Mouse (Mus musculus) mouse trophoblast stem cell (cell line): ENCODE results near the gene Lmbrd1.
"Not testable (repeated sequence)": the region's sequence is repeated elsewhere in the genome, so short reads cannot be mapped to it uniquely, and the experiment has no call there.

Source experiments
- in situ Hi-C, 2 experiments: fragments of 300-500 bp; cut with MseI, MboI; formaldehyde crosslinking; loops; 2 replicates in 1 of 2; 3 replicates in 1 of 2; pipeline ENCODE4 v1.15.1; 2025

The Lmbrd1 gene

DNA sequence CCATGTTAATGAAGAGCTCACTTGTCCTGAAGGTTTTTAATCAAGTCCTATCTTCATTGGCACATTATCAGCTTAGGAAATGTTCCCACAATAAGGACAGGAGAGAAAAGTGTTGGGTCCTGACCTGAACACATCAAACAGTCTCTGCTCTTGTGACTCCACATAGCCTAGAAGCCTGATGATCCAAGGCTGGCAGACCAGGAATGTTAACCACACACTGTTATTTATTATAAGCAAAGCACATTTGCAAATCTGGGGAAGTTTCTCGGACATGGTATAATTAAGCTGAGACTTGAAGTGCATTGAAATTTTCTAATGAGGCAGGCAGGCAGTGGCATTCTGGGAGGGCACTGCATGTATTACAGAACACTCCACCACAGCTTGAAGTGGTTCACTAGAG lies 41.8 kb downstream of the Lmbrd1 start:
- in situ Hi-C loops = no loop called here

DNA sequence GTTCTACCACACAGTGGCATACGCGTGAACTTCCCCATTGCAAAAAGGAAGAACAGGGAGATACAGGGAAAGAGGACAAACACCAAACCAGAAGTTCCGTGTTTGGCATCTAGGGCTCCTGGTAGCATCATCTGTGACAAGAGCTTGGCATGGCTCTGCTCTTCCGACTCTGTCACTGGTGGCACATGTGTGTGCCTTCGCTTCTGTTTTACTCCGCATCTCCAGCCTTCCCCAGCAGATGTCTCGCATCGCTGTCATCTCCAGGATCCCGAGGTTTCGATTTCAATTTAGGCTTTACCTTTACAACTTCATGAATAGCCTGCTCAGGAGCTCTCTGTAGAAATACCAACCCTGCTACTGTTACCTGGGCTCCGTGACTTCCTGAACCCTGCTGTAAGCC lies 51.4 kb downstream of the Lmbrd1 start:
- in situ Hi-C loops = no loop called here

DNA sequence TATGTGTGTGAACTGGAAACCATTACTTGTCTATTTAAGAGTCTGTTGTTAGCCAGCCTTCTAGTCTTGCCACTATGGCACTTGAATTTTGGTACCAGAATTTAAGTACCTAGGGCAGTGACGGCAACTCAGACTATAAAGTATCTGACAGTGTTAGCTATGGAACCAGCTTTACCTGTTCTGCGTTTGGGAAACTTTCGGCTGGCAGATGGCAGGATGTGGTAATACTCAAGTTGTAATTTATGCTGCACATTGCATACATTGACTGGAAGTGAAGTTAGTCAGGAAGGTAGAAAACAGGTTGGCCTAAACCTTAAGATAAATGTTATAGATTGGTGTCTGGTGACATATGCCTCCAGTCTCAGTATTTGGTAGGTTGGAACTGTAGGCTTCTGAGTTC lies 53.9 kb downstream of the Lmbrd1 start:
- in situ Hi-C loops = no loop called here

DNA sequence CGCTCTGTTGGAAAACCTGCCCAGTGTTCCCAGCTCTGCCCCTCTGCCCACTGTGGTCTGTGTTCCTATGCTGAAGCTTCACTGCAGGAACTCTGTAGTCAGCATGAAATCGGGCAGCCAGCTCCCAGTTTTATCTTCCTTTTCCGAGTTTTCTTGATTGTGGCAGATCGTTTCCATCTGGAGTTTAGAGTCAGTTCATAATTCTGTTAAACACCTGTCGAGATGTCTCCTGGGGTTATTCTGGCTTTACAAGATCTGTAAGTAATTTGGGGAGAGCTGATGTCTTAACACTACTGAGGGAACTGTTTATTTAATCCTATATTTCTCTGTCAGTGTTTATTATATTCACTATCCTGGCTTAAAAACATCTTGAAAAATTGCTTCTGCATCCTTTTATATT lies 56.4 kb downstream of the Lmbrd1 start:
- in situ Hi-C loops = no loop called here

DNA sequence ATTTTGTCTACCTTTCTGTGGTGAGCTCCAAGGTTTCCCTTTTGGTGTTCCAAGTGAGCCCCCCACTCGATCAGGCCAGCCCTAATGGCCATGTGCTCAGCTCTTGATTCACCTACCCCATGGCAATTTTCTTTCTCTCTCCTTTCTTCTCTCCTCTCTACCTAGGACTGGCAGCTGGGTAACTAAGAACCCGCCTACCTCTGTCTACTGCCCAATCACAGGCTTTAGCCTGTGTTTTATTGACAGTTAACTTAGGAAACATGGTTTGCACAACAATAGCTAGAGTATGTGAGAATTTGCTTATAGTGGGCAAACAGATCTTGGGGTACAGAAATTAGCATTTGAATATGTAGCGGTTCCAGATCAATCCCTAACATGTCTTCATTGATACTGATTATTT lies 62.5 kb downstream of the Lmbrd1 start:
- in situ Hi-C loops = no loop called here

DNA sequence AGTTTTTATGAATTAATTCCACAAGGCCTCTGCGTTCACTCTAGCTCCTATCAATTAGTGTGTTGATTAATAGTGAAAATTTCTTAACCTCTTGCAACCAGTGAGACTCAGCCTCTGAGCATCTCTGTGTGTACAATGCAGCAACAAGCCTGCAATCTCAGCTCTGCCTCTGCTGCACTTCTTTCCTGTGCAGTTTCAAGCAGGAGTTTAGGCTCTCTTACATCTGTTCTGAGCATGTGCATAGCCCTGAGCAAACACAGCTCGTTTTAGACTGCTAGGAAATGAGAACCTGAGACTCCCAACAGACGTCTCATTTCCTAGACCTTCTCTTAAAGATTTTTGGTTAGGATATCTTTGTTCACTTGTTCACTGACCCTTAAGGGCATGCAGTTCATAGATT lies 63.1 kb downstream of the Lmbrd1 start:
- in situ Hi-C loops = no loop called here

DNA sequence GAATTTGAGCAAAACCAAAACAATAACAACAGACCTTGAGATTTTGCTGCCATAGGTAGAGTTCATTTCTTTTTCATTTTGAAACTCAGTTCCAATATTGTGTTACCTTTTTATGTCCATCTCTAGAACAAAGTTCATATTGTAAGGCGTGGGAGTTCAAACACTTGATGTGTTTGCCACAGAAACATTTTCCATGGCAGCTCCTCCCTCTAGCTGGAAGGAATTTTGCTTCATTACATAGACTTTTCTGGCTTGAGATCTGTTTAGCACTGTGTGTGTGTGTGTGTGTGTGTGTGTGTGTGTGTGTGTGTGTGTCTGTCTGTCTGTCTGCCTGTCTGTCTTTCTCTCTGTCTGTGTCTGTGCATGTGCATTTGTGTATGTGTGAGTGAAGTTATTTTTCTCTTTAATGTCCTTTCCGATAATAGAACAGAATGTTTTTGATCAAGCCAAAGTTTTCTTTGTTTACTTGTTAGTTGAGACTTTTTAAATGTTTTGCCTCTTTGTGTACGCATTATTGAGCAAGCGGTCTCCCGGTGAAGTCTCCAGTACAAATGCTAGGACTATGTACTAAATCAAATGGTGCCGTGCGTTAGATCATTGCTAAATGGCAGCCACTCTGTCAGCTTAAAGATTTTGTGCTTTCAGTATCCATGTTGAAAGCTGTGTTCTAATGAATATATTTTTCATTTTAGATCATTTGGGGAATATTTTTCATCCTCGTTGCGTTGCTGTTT lies 64.9 kb downstream of the Lmbrd1 start:
- in situ Hi-C loops = no loop called here

DNA sequence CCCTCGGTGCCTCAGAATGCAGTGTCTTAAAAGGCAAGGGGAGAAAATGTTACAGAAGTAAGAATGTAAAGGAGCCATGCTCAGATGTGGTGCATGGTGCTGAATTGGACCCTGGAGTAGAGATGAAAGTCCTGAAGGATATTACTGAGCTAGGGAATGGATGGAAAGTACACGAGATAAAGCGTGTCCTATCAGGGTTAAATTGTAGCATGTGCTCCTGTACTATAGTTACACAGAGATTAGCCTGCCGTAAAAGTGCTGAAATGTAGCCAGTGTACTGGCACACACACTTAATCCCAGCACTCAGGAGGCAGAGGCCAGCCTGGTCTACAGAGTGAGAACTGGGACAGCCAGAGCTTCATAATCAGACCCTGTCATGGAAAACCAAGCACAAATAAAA lies 74.3 kb downstream of the Lmbrd1 start:
- in situ Hi-C loops = no loop called here

DNA sequence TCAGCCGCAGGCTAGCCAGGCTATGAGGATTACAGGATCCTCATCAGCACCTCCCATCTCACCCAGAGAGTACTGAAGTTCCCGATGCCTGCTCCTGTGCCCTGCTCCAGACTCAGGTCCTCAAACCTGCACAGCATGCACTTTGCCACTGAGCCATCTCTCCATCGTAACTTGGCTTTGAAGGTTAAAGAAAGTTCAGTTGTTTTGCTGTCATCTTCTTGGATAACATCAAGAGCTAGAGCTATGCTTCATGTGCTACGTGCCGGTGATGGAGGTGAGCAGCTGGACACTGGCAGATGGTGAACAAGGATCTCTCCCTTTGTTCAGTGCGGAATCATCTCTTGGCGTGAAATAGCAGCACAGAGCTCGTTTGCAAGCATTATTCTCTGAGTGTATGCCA lies 80.1 kb downstream of the Lmbrd1 start:
- in situ Hi-C loops = no loop called here

DNA sequence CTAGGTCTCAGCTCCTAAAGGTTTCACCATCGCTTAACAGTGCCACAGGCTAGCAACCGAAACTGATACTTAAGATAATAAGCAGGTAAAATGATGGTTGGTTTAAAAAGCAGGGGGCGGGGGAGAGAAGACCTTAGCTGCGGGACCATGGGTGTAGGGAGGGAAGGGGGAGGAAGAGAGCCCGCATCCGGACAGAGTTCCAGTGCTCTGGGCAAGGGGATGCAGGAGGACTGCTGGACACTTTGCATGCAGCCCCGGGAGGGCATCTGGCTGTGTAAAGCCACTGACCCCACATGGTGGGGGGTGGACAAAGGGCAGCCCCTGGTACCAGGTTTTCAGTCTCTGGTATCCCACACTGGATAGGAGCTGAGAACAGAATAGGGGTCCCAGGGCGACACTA lies 88.0 kb downstream of the Lmbrd1 start:
- in situ Hi-C loops = no loop called here

DNA sequence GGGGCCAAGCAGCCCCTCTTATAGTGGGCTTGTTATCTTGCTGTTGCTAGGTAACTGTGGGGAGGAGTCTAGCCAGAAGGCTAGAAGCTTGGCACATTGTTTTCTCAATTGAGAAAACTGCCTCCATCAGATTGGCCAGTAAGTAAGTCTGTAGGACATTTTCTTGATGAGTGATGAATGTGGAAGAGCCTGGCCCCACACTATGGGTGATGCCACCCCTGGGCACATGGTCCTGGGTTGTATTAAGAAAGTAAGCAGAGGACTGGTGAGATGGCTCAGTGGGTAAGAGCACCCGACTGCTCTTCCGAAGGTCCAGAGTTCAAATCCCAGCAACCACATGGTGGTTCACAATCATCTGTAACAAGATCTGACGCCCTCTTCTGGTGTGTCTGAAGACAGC lies 88.8 kb downstream of the Lmbrd1 start:
- in situ Hi-C loops = not testable (repeated sequence)

DNA sequence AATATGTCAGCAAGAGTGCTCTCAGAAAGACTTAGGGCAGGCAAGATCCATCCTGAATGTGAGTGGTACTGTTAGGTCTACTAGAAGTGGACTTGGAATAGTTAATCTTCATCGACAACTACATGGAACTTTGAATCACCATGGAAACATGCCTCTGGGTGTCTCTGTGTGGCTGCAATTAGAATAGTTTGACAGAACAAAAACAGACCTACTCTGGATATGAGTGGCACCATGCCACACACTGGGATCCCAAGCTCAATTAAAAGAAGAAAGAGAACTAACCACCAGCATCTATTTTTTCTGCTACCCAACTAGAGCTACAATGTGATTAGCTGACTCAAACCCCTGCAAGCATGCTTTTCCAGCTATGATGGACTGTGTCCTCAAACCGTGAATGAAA lies 95.2 kb downstream of the Lmbrd1 start:
- in situ Hi-C loops = no loop called here

DNA sequence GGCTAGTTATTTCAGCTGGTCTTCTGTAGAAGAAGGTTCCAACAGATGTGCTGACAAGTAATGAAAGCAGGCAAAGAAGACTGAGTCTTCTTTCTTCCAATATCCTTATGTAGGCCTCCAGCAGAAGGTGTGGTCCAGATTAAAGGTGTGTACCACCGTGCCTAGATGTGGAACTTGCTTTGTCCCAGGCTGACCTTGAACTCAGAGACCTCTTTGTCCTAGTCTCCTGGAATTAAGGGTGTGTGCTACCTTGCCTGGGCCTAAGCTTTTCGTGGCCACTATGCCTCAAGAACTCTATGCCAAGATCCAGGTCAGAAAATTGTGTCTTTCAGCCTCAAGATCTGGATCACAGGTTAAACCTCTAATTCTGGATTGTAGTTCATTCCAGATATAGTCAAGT lies 98.1 kb downstream of the Lmbrd1 start:
- in situ Hi-C loops = no loop called here

DNA sequence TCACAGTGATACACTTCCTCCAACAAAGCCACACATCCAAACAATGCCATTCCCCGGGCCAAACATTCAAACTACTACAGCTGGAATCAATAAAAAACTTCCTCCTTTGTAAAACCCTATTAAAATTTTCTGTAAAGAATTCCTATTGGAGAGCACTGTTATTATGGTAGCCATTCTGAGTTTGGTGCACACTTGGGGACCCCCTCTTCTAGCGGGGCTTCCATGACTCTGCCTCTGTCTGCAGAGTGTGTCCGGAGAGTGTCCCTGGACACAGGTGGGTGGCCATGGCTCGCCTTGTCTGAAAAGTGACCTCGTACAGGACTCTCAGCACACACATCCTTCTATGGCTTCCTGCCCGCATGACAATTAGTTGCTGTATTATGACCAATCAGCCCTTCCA lies 114.7 kb downstream of the Lmbrd1 start:
- in situ Hi-C loops = no loop called here

DNA sequence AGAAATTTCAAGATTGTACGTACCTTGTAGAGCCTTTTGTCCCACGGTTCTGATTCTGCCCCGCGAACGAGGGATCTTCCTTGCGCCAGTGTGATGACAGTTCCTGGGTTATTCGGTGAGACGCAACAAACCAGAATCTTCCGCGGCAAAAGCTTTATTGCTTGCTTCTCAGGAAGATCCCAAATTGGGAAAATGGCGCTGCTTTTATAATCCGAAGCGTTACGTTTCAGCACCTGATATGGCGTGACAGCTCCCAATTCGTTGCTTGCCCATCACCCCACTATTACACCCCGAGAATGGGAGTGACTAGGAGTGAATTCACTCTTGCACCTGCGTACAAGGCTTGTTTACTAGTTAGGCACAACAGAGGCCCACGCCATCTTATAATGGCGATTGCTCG lies 129.5 kb downstream of the Lmbrd1 start:
- in situ Hi-C loops = not testable (repeated sequence)
